Mouse (Mus musculus): ENCODE measurements at regions not wholly inside any gene's neighbourhood (a gene's known extent, or its start where the extent isn't known, plus 50 kb on each side); places are given as distances from the start of the nearest gene placed in this dataset.

- DNase-seq (ENCODE audit: low spot score in 2 of 2), result no peak
Measured at GRCm38 (mm10) chr2:19714025-19714424, 56.5 kb downstream of the Otud1 start.

GRCm38 (mm10) chr2:19715564-19716238 is 58.1 kb downstream of the Otud1 start:
- DNase-seq (ENCODE audit: low spot score in 2 of 2), result peak; percentile 22 to 73

DNA sequence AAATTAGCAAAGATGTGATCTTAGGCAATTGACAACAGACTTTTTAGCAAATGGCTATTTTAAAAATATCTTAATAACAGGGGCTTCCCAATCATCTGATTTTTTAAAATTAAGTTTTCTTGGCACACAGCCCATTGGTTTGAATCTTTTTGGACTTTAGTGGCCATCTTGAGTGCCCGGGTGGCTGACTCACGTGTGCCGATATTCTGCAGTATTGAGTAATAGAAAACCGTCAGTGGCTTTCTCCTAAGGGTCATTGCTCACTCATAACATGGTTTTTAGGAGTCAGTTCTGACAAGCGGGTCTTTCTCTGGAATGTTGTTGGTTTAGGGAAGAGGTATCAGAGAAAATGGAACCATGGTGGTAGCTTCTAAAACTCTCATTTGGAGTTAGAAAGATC is 58.8 kb downstream of the Otud1 start:
- DNase-seq (ENCODE audit: low spot score in 2 of 2), result no peak

DNA sequence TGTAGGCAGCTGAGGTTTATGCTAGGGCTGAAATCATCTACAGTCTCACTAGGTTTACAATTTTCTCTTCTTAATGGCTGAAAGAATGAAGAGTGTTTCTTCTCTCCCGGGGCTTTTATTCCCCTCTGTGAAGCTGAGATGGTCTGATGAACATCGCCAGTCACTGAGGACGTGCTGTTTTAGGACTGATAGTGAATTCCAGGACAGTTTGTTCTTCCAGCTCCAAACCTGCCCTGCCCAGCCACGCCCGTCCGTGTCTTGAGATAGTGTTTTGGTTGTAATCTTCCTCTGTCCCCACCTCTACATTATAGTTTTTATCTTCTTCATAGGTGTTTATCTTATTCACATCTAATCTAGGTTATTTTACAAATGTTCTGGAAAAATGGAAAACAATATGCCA is 68.5 kb downstream of the Otud1 start:
- DNase-seq (ENCODE audit: low spot score in 2 of 2), result no peak

DNA sequence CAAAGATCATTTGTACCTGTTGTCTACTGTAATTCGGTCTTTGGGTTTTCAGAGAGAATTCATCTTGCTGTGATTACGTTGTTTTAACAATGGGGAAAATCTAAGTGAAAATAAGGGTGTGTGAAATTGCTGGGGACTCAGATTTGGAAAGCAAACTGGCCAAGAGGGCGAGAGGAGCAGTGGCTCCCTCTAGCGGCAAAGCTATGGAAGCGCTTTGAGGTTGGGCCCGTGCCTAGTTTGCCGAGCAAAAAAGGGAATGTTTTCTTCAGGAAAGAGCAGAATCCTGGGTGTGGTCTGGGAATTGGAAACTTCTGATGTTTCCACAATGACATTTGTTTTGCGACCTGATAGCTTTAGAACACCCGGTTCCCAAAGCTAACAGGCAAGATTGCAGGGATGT is 69.4 kb downstream of the Otud1 start:
- peak; percentile 22 to 46 for DNase-seq (ENCODE audit: low spot score in 2 of 2)

- DNase-seq (ENCODE audit: low spot score in 2 of 2), result no peak
Measured at GRCm38 (mm10) chr2:19732922-19733859, 75.6 kb downstream of the Otud1 start.

DNA sequence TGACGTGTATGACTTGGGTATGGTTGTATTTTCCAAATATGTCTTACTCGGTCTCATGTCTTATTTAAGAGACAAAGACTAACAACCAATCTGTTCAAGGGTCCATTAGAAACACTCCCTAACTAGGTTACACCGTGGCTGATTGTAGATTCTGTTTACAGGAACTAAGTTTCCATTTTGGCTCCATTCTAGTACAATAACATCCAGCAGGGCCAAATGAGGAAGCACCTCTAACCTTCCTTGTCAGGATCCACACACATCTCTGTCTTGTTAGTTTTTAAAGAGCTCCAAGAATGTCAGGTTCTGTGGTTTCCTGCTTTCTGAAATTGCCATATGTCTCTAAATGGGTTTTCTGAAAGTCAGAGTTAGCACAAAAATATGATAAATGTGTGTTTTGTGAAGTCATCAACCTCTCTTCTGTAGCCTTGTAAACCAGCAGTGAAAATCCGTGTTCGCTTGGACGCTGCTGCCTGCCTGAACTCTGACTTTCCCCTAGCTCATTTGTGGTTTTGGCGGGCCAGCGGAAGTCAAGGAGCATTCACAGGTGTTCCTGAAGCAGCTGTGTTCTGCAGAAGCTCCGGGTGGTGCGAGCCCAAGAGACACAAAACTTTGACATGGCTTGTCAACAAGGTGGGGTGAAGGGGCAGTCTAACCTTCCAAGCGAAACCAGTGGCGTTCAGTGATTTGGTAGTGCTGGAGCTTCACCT is 76.8 kb downstream of the Otud1 start:
- peak in 1 of 2 experiments; percentile 31 for DNase-seq (ENCODE audit: low spot score in 2 of 2)

DNA sequence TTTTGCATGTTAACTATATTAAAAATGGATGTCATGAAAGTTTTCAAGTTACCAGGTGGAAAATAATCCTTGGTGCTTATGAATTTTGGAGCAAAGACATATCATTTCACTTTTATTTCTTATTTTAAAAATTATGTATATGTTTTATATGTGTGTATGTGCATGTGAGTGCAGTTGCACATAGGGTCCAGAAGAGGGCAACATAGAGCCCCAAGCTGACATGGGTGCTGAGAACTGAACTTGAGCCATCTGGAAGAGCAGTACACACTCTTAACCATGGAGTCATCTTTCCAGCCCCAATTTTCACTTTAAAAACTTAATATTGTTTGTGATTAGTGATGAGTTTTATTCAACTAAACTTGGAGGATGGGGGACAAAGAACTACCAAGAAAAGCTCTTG is 84.0 kb downstream of the Otud1 start:
- DNase-seq (ENCODE audit: low spot score in 2 of 2), result no peak

- no peak for DNase-seq (ENCODE audit: low spot score in 2 of 2)
Measured at GRCm38 (mm10) chr2:19743467-19743866, 85.9 kb downstream of the Otud1 start.

- no peak for DNase-seq (ENCODE audit: low spot score in 2 of 2)
Measured at GRCm38 (mm10) chr2:19744986-19745660, 87.6 kb downstream of the Otud1 start.

GRCm38 (mm10) chr2:19752753-19753152 is 95.2 kb downstream of the Otud1 start:
- no peak for DNase-seq (ENCODE audit: low spot score in 2 of 2)

DNA sequence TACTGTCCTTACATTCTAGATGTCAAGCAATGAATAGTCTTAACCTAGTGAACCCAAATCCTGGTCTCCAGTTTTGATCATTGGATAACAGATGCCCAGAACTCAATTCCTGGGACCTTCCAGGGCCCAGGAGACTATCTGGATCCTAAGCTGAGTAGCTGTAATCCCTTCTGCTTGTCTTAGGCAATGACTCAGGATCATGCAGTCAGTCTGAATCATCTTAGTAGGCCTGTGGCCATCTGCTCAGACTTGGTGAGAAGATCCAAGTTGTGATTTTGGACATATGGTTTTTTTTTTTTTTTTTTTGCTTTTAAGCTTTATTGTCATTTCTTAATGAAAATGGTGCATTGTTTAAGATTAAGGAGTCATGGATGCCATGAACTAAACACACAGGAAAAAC is 95.9 kb downstream of the Otud1 start:
- no peak for DNase-seq (ENCODE audit: low spot score in 2 of 2)

DNA sequence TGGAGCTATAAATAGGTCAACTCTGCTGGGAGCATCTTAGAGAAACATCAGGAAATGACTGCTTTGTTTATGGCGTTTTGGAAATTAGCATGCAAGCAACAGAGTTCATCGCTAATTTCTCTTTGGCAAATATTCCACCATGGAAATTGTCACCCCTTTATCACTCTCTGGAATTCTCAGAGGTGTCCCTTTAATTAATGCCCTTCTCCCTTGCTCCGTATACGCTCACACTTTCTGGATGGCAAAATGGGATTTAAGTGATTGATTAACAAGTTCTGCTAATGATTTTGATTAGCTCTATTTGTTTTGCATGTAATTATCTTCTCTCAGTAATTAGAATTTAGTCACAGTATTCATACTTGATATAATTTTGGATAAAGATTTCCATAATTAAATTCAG is 100.4 kb downstream of the Otud1 start:
- no peak for DNase-seq (ENCODE audit: low spot score in 2 of 2)

GRCm38 (mm10) chr2:19759169-19759568 is 101.6 kb downstream of the Otud1 start:
- no peak for DNase-seq (ENCODE audit: low spot score in 2 of 2)

GRCm38 (mm10) chr2:19759577-19759976 is 102.0 kb downstream of the Otud1 start:
- DNase-seq (ENCODE audit: low spot score in 2 of 2), result no peak

GRCm38 (mm10) chr2:19762996-19763395 is 105.4 kb downstream of the Otud1 start:
- DNase-seq (ENCODE audit: low spot score in 2 of 2), result no peak

DNA sequence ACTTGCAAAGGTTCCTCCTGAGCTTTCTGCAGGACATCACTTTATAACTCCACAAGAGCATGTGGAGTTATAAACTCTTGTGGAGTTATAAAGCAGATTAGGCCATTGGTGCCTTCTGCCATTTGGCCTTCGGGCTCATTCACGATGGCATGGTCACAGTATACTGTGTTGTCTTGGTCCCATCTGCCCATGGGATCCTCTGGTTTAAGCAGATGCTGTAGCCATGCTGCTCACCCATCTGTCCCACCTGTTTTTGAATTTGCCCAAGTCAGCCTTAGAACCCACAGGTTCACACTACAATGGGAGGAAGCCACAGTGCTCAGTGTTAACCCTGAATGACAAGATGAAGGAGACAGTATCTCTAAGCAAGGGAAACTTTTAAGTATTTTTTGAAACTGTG is 124.7 kb upstream of the Etl4 start:
- DNase-seq (ENCODE audit: low spot score in 2 of 2), result no peak

GRCm38 (mm10) chr2:19785663-19786260 is 123.8 kb upstream of the Etl4 start:
- DNase-seq (ENCODE audit: low spot score in 2 of 2), result no peak

DNA sequence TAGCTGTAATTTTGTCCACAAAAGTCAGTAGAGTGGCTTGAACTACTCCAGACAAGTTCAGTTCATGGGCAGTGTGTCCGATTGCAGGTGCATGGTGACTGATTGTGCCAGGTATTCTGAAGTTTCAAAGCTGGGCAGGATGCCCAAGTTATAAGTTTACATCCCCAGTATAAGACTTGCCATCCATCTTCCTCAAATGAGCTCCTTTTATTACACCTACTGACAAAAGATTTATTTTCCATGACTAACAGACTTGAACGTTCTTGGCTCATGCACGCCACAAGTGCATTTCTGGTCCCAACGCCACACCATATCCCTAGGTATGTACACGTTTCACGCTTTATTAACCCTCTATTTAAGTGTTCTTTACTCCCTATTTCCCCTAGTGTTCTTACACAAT is 117.4 kb upstream of the Etl4 start:
- DNase-seq (ENCODE audit: low spot score in 2 of 2), result no peak

DNA sequence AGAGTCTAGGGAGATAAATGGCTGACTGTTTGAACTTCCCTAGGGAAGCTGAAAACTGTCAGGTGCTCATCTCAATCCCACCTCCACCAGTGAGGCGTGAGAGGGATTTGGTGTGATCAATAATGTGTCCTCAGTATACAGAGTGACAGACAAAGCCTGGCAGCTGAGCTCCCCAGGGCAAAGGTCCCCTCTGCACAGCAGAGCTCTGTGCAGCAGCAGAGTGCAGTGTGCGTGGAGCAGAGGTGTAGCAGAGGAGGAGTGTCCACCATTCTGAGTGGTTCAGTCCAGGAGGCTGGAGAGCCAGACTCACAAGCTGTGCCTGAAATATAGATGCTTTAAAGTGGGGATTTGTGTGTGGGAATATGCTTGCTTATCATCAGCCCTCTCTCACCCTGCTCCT is 112.8 kb upstream of the Etl4 start:
- no peak for DNase-seq (ENCODE audit: low spot score in 2 of 2)
